Mouse (Mus musculus) liver, postnatal 0 days (tissue): ENCODE measurements around the gene Ndufb3.
"Not testable (repeated sequence)": the region's sequence is repeated elsewhere in the genome, so short reads cannot be mapped to it uniquely, and the experiment has no call there.

Source experiments
- CTCF ChIP-seq: sonication (generic); IDR thresholded peaks from 2 replicates; pipeline ENCODE4 v1.5.1; 2016; ENCODE audit warnings: antibody characterized with exemption, low read depth
- EP300 ChIP-seq: IDR thresholded peaks from 2 replicates; pipeline ENCODE4 v1.6.1; 2016; ENCODE audit warnings: antibody characterized with exemption, low read depth, mild to moderate bottlenecking

- not testable (repeated sequence) for TF ChIP-seq CTCF, EP300
Observed at GRCm38 (mm10) chr1:58560370-58560769, 25.8 kb upstream of the Ndufb3 start.
